13 mouse cellular contexts compared by ENCODE assay signal in the genomic region with DNA sequence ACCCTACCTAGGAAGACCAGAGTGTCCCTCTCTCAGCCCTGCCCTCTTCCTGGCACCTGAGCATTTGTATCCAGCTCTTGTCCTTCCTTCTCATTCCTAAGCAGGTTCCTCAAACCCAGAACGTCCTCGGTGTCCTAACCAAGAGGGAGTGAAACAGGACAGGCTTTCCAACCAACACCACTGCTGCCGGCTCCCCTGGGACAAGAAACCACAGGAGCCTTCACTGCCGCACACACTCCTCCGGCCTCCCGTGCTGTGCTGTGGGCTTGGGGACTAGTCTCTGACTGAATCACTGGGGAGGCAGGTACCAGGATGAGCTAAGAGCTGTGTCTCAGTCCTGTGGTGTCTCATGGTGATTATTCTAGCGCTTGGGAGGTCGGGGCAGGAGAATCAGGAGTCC. TPM values are rescaled to one million over a fixed set of nuclear protein-coding genes. Genes with fewer than 3 reads are reported as not detected.
"Had no signal": no experiment of that assay in that cellular context is flagged by ENCODE, and none has a peak within 500 bp of the region (broad histone marks: within the 10 kb centered on the region; RNA-seq: fewer than 3 reads in every experiment).

No protein-coding gene starts in this region.

- H3K36me3 ChIP-seq: limb, embryonic 13.5 days; midbrain, embryonic 10.5 days had no signal

- H3K9ac ChIP-seq: limb, embryonic 13.5 days; liver, embryonic 14.5 days had no signal

- H3K4me2 ChIP-seq: limb, embryonic 13.5 days had no signal

- H3K27ac ChIP-seq: kidney, postnatal 0 days; limb, embryonic 13.5 days; liver, embryonic 14.5 days; midbrain, embryonic 10.5 days had no signal

- H3K9me3 ChIP-seq: limb, embryonic 13.5 days; midbrain, embryonic 10.5 days had no signal

- H3K4me3 ChIP-seq: limb, embryonic 13.5 days; midbrain, embryonic 10.5 days had no signal

- ATAC-seq: midbrain, embryonic 16.5 days had no signal

- H3K27me3 ChIP-seq: limb, embryonic 13.5 days had no signal

- DNase-seq: kidney, adult 11 months; kidney, adult 9 months; kidney, postnatal 36 days; lung, adult 18-20 months; lung, postnatal 4 days had no signal

RNA-seq across cellular contexts. Expression of gene Cep295nl, which starts 27.4 kb away (rescaled TPM):
- total RNA-seq: liver, adult 2 months had no signal
- polyA plus RNA-seq: liver, adult 2 months; stomach, embryonic 14.5 days had no signal

RNA-seq across cellular contexts. Expression of gene C1qtnf1, which starts 58.3 kb away (rescaled TPM):
- total RNA-seq: megakaryocyte, adult 5-6 weeks had no signal
